Mouse (Mus musculus): Measurements from ENCODE around the gene Zbtb7b. TPM values are rescaled to one million over a fixed set of nuclear protein-coding genes. Genes with fewer than 3 reads are reported as not detected.
A peak's percentile ranks its signal among the peaks of the same experiment; 100 is the strongest.

The Zbtb7b gene
- polyA plus RNA-seq, 1 experiment from 2014 or later = 1.2 TPM

DNA sequence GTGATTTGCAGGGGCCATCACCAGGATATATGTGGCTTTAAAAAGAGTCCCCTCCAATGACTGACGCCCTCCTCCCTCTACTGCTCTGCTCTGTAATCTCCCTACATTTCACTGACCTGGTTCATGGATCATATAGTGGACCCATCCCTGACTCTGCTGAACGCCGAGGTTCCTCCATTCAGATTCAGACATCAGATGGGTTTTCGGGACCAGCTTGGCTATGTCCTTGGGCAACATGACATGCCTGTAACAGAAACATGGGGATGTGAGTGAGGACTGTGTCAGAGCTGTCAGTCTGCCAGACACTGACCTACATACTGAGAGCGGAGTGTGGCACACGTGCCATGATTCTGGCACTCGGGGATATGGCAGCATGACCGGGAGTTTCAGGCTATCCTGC lies 21.6 kb upstream of the Zbtb7b start:
- 96% methylated on average over 8 of the region's 8 CpGs for WGBS
- no peak for DNase-seq (ENCODE audit: low spot score)
- Histone ChIP-seq H3K27me3 (ENCODE audit: control insufficient read depth, insufficient read depth, low read length) (no peaks in the 10 kb centered on the region), H3K9me3 (ENCODE audit: control insufficient read depth, low read length) (no peaks in the 10 kb centered on the region), H3K27ac (ENCODE audit: low read depth, low read length) (no peak overlapping the region), H3K9ac (ENCODE audit: low read depth, low read length) (no peak overlapping the region), H3K4me3 (ENCODE audit: low read depth, low read length) (no peak overlapping the region), H3K36me3 (ENCODE audit: control insufficient read depth, insufficient read depth, low read length) (0 out of 2 replicates have a peak, but pooled peaks cover 3% of the 10 kb centered on the region), H3K4me1 (replicated peaks; ENCODE audit: control insufficient read depth, insufficient read depth, low read length) (peaks cover 4% of the 10 kb centered on the region; the same call in 1 of the 2 replicates), H3K4me2 (replicated peaks; ENCODE audit: low read depth, low read length) (no peak overlapping the region)
- no peak for ATAC-seq (ENCODE audit: low FRiP score)

GRCm38 (mm10) chr3:89411490-89412393 lies 17.2 kb upstream of the Zbtb7b start, which contains the start of gene Flad1:
Gene Flad1, minus strand, starts transcription at chr3:89411870.
- Histone ChIP-seq H3K4me2 (replicated peaks; ENCODE audit: low read depth, low read length) (peak within 1 kb of the TSS; percentile 45), H3K4me3 (ENCODE audit: low read depth, low read length) (peak within 1 kb of the TSS; percentile 47), H3K4me1 (replicated peaks; ENCODE audit: control insufficient read depth, insufficient read depth, low read length) (no peaks in the 10 kb centered on the region), H3K9ac (ENCODE audit: low read depth, low read length) (peak within 1 kb of the TSS; percentile 46), H3K27ac (ENCODE audit: low read depth, low read length) (0 out of 2 replicates have a peak within 1 kb of the TSS, but pooled peaks have one; percentile 0), H3K27me3 (ENCODE audit: control insufficient read depth, insufficient read depth, low read length) (no peaks in the 10 kb centered on the region), H3K36me3 (ENCODE audit: control insufficient read depth, insufficient read depth, low read length) (0 out of 2 replicates have a peak, but pooled peaks cover 3% of the 10 kb centered on the region), H3K9me3 (ENCODE audit: control insufficient read depth, low read length) (no peaks in the 10 kb centered on the region)
- 7% methylated on average over 28 of the region's 28 CpGs for WGBS
- DNase-seq (ENCODE audit: low spot score) (peak; percentile 100), ATAC-seq (ENCODE audit: low FRiP score) (peak; percentile 99)

- H3K4me3 ChIP-seq (ENCODE audit: low read depth, low read length) = peak overlapping the region; percentile 47
- no peaks in the 10 kb centered on the region for H3K4me1 ChIP-seq (replicated peaks; ENCODE audit: control insufficient read depth, insufficient read depth, low read length)
- no peak for ATAC-seq (ENCODE audit: low FRiP score)
- no peak overlapping the region for H3K27ac ChIP-seq (ENCODE audit: low read depth, low read length)
- H3K4me2 ChIP-seq (replicated peaks; ENCODE audit: low read depth, low read length) = peak overlapping the region; percentile 45
- no peaks in the 10 kb centered on the region for H3K9me3 ChIP-seq (ENCODE audit: control insufficient read depth, low read length)
- H3K9ac ChIP-seq (ENCODE audit: low read depth, low read length) = peak overlapping the region; percentile 46; the same call in 1 of the 2 replicates
- no peak for DNase-seq (ENCODE audit: low spot score)
- WGBS = 85% methylated on average over 10 of the region's 10 CpGs
- 0 out of 2 replicates have a peak, but pooled peaks cover 3% of the 10 kb centered on the region for H3K36me3 ChIP-seq (ENCODE audit: control insufficient read depth, insufficient read depth, low read length)
- no peaks in the 10 kb centered on the region for H3K27me3 ChIP-seq (ENCODE audit: control insufficient read depth, insufficient read depth, low read length)
These were observed 16.3 kb upstream of the Zbtb7b start for GRCm38 (mm10) chr3:89410864-89411263.

- Histone ChIP-seq H3K27me3 (ENCODE audit: control insufficient read depth, insufficient read depth, low read length) (no peaks in the 10 kb centered on the region), H3K4me3 (ENCODE audit: low read depth, low read length) (no peak overlapping the region), H3K9me3 (ENCODE audit: control insufficient read depth, low read length) (no peaks in the 10 kb centered on the region), H3K9ac (ENCODE audit: low read depth, low read length) (no peak overlapping the region), H3K4me1 (replicated peaks; ENCODE audit: control insufficient read depth, insufficient read depth, low read length) (no peaks in the 10 kb centered on the region), H3K36me3 (ENCODE audit: control insufficient read depth, insufficient read depth, low read length) (0 out of 2 replicates have a peak, but pooled peaks cover under 1% of the 10 kb centered on the region), H3K4me2 (replicated peaks; ENCODE audit: low read depth, low read length) (no peak overlapping the region), H3K27ac (ENCODE audit: low read depth, low read length) (no peak overlapping the region)
- DNase-seq (ENCODE audit: low spot score) = no peak
- WGBS = 92% methylated on average over 3 of the region's 3 CpGs
- ATAC-seq (ENCODE audit: low FRiP score) = no peak
These were observed 15.1 kb upstream of the Zbtb7b start for GRCm38 (mm10) chr3:89409701-89410100.

DNA sequence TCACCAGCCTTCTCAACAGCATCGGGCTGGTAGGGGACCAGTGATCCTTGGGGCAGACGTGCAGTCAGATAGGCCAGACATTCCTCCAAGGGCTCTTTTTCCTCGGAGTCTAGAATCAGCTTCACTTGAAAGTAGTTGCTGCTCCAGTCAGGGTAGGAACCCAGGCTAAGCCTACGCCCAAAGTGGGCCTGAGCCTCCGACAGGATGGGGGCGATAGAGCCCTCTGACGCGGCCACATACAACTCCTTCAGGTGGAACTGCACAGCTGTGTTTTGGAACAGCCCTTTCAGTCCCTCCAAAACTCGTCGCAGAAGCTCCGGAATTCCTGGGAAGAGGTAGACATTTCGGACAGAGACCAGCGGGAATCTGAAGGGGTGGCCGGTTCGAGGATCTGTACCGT lies 13.9 kb upstream of the Zbtb7b start:
- Histone ChIP-seq H3K27ac (ENCODE audit: low read depth, low read length) (no peak overlapping the region), H3K4me1 (replicated peaks; ENCODE audit: control insufficient read depth, insufficient read depth, low read length) (no peaks in the 10 kb centered on the region), H3K9me3 (ENCODE audit: control insufficient read depth, low read length) (no peaks in the 10 kb centered on the region), H3K4me3 (ENCODE audit: low read depth, low read length) (no peak overlapping the region), H3K9ac (ENCODE audit: low read depth, low read length) (no peak overlapping the region), H3K36me3 (ENCODE audit: control insufficient read depth, insufficient read depth, low read length) (no peaks in the 10 kb centered on the region), H3K4me2 (replicated peaks; ENCODE audit: low read depth, low read length) (no peak overlapping the region), H3K27me3 (ENCODE audit: control insufficient read depth, insufficient read depth, low read length) (no peaks in the 10 kb centered on the region)
- WGBS = 65% methylated on average over 16 of the region's 16 CpGs
- no peak for ATAC-seq (ENCODE audit: low FRiP score)
- no peak for DNase-seq (ENCODE audit: low spot score)

- no peaks in the 10 kb centered on the region for H3K36me3 ChIP-seq (ENCODE audit: control insufficient read depth, insufficient read depth, low read length)
- DNase-seq (ENCODE audit: low spot score) (no peak), ATAC-seq (ENCODE audit: low FRiP score) (no peak)
- no peak overlapping the region for H3K9ac ChIP-seq (ENCODE audit: low read depth, low read length)
- no peak overlapping the region for H3K4me2 ChIP-seq (replicated peaks; ENCODE audit: low read depth, low read length)
- no peaks in the 10 kb centered on the region for H3K27me3 ChIP-seq (ENCODE audit: control insufficient read depth, insufficient read depth, low read length)
- WGBS = 94% methylated on average over 6 of the region's 6 CpGs
- H3K27ac ChIP-seq (ENCODE audit: low read depth, low read length) = no peak overlapping the region
- no peak overlapping the region for H3K4me3 ChIP-seq (ENCODE audit: low read depth, low read length)
- no peaks in the 10 kb centered on the region for H3K9me3 ChIP-seq (ENCODE audit: control insufficient read depth, low read length)
- H3K4me1 ChIP-seq (replicated peaks; ENCODE audit: control insufficient read depth, insufficient read depth, low read length) = no peaks in the 10 kb centered on the region
These were observed 12.3 kb upstream of the Zbtb7b start for GRCm38 (mm10) chr3:89406887-89407286.

GRCm38 (mm10) chr3:89402693-89403092 lies 8.1 kb upstream of the Zbtb7b start, which contains the start of gene Lenep:
Gene Lenep, minus strand, starts transcription at chr3:89402793.
- H3K4me2 ChIP-seq (replicated peaks; ENCODE audit: low read depth, low read length) = no peak within 1 kb of the TSS

DNA sequence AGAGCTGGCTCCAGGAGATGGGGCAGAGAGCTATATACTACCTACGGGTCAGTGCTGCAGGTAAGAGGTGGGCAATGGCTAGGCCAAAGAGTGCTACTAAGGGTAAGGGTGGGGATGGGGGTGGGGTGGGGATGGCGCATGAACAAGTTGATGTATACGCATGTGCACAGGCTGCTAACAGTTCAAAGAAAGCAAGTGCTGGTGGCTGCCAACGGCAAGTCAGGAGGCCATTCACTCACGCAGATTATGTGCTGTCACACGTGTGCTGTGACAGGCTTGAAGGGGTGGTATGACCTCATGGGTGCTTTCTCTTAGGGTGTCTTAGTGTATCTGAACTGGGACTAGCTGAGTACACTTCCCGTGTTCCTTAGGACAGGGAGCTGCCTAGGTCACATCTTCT lies 6.8 kb upstream of the Zbtb7b start:
- no peak overlapping the region for H3K4me2 ChIP-seq (replicated peaks; ENCODE audit: low read depth, low read length)
- no peaks in the 10 kb centered on the region for H3K9me3 ChIP-seq (ENCODE audit: control insufficient read depth, low read length)
- 89% methylated on average over 7 of the region's 7 CpGs for WGBS
- no peak for ATAC-seq (ENCODE audit: low FRiP score)
- no peaks in the 10 kb centered on the region for H3K27me3 ChIP-seq (ENCODE audit: control insufficient read depth, insufficient read depth, low read length)
- H3K27ac ChIP-seq (ENCODE audit: low read depth, low read length) = no peak overlapping the region
- DNase-seq (ENCODE audit: low spot score) = no peak
- H3K36me3 ChIP-seq (ENCODE audit: control insufficient read depth, insufficient read depth, low read length) = no peaks in the 10 kb centered on the region
- H3K4me3 ChIP-seq (ENCODE audit: low read depth, low read length) = no peak overlapping the region
- no peaks in the 10 kb centered on the region for H3K4me1 ChIP-seq (replicated peaks; ENCODE audit: control insufficient read depth, insufficient read depth, low read length)
- H3K9ac ChIP-seq (ENCODE audit: low read depth, low read length) = no peak overlapping the region

More at GRCm38 (mm10) chr3:89402693-89403092, 8.1 kb upstream of the Zbtb7b start, which contains the start of gene Lenep:
- Histone ChIP-seq H3K27me3 (ENCODE audit: control insufficient read depth, insufficient read depth, low read length) (no peaks in the 10 kb centered on the region), H3K9ac (ENCODE audit: low read depth, low read length) (no peak within 1 kb of the TSS), H3K4me3 (ENCODE audit: low read depth, low read length) (no peak within 1 kb of the TSS), H3K27ac (ENCODE audit: low read depth, low read length) (no peak within 1 kb of the TSS), H3K36me3 (ENCODE audit: control insufficient read depth, insufficient read depth, low read length) (no peaks in the 10 kb centered on the region), H3K4me1 (replicated peaks; ENCODE audit: control insufficient read depth, insufficient read depth, low read length) (no peaks in the 10 kb centered on the region), H3K9me3 (ENCODE audit: control insufficient read depth, low read length) (no peaks in the 10 kb centered on the region)
- DNase-seq (ENCODE audit: low spot score) (no peak), ATAC-seq (ENCODE audit: low FRiP score) (no peak)
- 75% methylated on average over 5 of the region's 5 CpGs for WGBS

Measured in hindbrain, embryonic 11.5 days (tissue).